Mouse (Mus musculus): ENCODE results near the gene Tecpr1.
A peak's percentile ranks its signal among the peaks of the same experiment; 100 is the strongest.

GRCm38 (mm10) chr5:144214453-144214852 is 9.0 kb downstream of the Tecpr1 start:
- TF ChIP-seq CTCF (IDR thresholded peaks at IDR 0.05; ENCODE audit: low read depth) (peak; percentile 87), EP300 (IDR thresholded peaks at IDR 0.05; ENCODE audit: low read depth) (no peak)
